Mouse (Mus musculus) cortical plate, adult 2 months (tissue): ENCODE data around the gene Nrl.
A peak's percentile ranks its signal among the peaks of the same experiment; 100 is the strongest.

Experiments used
- CTCF ChIP-seq: fragments of 200-500 bp; IDR thresholded peaks from 2 replicates; pipeline ENCODE4 v1.5.1; 2011; ENCODE audit warnings: mild to moderate bottlenecking, control low read depth, low read length; ENCODE audit not compliant: insufficient read depth; ENCODE audit errors: extremely low read depth
- POLR2A ChIP-seq: fragments of 200-500 bp; IDR thresholded peaks from 2 replicates; pipeline ENCODE4 v1.6.1; 2011; ENCODE audit warnings: mild to moderate bottlenecking, low read length, control low read depth; ENCODE audit not compliant: insufficient read depth; ENCODE audit errors: extremely low read depth

DNA sequence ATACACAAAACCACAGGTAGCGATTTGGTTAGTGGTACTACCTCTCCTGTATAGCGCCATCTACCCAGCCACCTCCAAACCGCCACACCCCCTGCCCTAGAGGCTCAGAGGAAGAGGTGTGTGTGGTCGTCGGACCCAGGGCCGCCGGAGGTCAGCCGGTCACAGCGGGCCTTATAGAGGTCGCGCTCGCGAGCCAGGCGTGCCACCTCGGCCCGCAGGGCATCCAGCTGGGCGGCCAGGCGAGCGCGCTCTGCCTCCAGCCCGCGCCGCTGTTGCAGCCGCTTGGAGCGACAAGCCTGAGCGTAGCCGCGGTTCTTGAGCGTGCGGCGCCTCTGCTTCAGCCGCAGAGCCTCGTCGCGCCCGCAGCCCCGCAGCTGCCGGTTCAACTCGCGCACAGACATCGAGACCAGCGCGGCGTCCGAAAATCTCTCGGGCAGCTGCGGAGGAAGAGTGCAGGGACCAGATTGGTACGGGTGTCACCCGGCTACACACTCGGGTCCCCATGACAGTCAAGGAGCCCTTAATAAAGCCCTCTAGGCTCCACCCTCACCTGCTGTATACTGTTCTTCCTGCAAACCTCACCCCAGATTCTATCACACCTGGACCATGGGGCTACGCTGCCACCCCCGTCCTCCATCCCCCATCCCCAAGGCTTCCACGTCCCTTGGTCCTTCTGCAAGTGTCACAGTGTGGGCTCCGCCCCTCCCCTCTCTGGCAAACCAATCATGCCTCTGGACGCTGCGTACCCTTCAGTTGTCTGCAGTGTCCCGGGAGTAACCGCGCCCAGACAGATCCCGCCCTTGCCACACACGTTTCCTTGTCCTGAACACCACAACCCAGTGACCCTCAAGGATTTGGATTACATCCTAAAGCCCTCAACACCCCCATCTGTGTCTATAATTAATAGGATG is 4.1 kb downstream of the Nrl start:
- TF ChIP-seq CTCF (0 out of 2 replicates have a peak, but pooled peaks have one; percentile 5), POLR2A (no peak)
